15 mouse cellular contexts compared by ENCODE assay signal in the genomic region with DNA sequence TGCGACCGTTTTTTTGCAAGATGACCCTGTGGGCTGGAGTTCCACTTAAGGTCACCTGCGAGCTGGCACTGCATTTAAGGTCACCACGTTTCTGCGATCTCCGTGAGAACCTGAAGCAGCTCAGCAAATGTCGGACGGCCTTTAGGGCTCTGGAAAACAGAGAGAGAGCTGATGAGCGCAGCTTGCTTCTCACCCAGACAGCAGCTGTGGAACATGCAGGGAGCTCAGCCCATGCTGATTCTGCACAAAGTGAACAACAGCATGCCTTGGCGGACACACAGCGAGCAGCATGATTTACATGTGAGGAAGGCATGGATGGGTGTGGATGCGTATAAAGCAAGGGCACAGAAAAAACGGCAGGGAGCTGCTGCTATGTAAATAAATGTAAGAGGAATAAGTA. TPM values are rescaled to one million over a fixed set of nuclear protein-coding genes. Genes with fewer than 3 reads are reported as not detected.
DNase-seq lines count a peak whose midpoint lies in the region; ATAC-seq and TF ChIP-seq lines count a peak whose summit lies in the region.
"Had no signal": no experiment of that assay in that cellular context is flagged by ENCODE, and none has a peak within 500 bp of the region (broad histone marks: within the 10 kb centered on the region; RNA-seq: fewer than 3 reads in every experiment).

No protein-coding gene starts in this region.

- no peaks in the 10 kb centered on the region for H3K9me3 ChIP-seq in liver, postnatal 0 days (ENCODE audit: low read length)
- H3K9me3 ChIP-seq in liver, embryonic 12.5 days (replicated peaks), result no peaks in the 10 kb centered on the region
- H3K9me3 ChIP-seq in kidney, embryonic 14.5 days (ENCODE audit: control insufficient read depth, low read length), result no peaks in the 10 kb centered on the region
- H3K9me3 ChIP-seq: forebrain, embryonic 15.5 days; limb, embryonic 13.5 days had no signal

- no peak for TF ChIP-seq EP300 in liver, postnatal 0 days (IDR thresholded peaks at IDR 0.05; ENCODE audit: low read depth)

- TF ChIP-seq CTCF in liver, postnatal 0 days (IDR thresholded peaks at IDR 0.05; ENCODE audit: low read depth), result no peak

- no peaks in the 10 kb centered on the region for H3K27me3 ChIP-seq in liver, postnatal 0 days (ENCODE audit: insufficient read depth, low read length)
- H3K27me3 ChIP-seq in liver, embryonic 12.5 days (replicated peaks), result no peaks in the 10 kb centered on the region
- no peaks in the 10 kb centered on the region for H3K27me3 ChIP-seq in kidney, embryonic 14.5 days (ENCODE audit: control insufficient read depth, insufficient read depth, low read length)
- H3K27me3 ChIP-seq: embryonic facial prominence, embryonic 13.5 days; forebrain, embryonic 15.5 days; limb, embryonic 13.5 days had no signal

- no peaks in the 10 kb centered on the region for H3K4me1 ChIP-seq in liver, postnatal 0 days (ENCODE audit: insufficient read depth)
- no peaks in the 10 kb centered on the region for H3K4me1 ChIP-seq in liver, embryonic 12.5 days
- no peaks in the 10 kb centered on the region for H3K4me1 ChIP-seq in kidney, embryonic 14.5 days (ENCODE audit: control insufficient read depth, insufficient read depth, low read length)

- 62% methylated on average over 13 of the region's 13 CpGs for WGBS in liver, postnatal 0 days (ENCODE audit: insufficient replicate concordance)
- 77% methylated on average over 13 of the region's 13 CpGs for WGBS in liver, embryonic 12.5 days (ENCODE audit: insufficient replicate concordance)
- 67% methylated on average over 13 of the region's 13 CpGs for WGBS in kidney, embryonic 14.5 days

- no peak for DNase-seq in liver, postnatal 0 days
- peak; percentile 10 to 59 for DNase-seq in frontal cortex, postnatal 36 days (ENCODE audit: low spot score in 2 of 2)
- DNase-seq in layer of hippocampus, postnatal 10 days (ENCODE audit: low spot score in 2 of 2), result peak; percentile 24 to 47
- DNase-seq in right cerebral cortex, adult 2 months (ENCODE audit: low spot score in 2 of 2), result peak; percentile 23 to 47
- DNase-seq in adrenal gland, adult (ENCODE audit: inconsistent age in 2 of 2, low spot score in 1 of 2), result no peak
- DNase-seq in adrenal gland, postnatal 4 days (ENCODE audit: low spot score in 2 of 2), result no peak
- DNase-seq: cerebellum, adult 9-11 months; kidney, adult 8-10 months; midbrain, embryonic 14.5 days had no signal

- H3K27ac ChIP-seq in liver, postnatal 0 days (ENCODE audit: low read depth), result no peak overlapping the region
- H3K27ac ChIP-seq in liver, embryonic 12.5 days, result no peak overlapping the region
- H3K27ac ChIP-seq in kidney, embryonic 14.5 days (ENCODE audit: low read depth, low read length), result no peak overlapping the region
- H3K27ac ChIP-seq: embryonic facial prominence, embryonic 13.5 days; forebrain, embryonic 15.5 days; limb, embryonic 13.5 days had no signal

- ATAC-seq in liver, postnatal 0 days, result no peak
- ATAC-seq in liver, embryonic 12.5 days, result no peak
- no peak for ATAC-seq in kidney, embryonic 14.5 days (ENCODE audit: low FRiP score, low TSS enrichment)
- ATAC-seq: forebrain, embryonic 15.5 days; lung, postnatal 0 days had no signal

- peak overlapping the region; percentile 29; the same call in 1 of the 2 replicates for H3K4me2 ChIP-seq in liver, postnatal 0 days (ENCODE audit: low read depth, low read length)
- no peak overlapping the region for H3K4me2 ChIP-seq in liver, embryonic 12.5 days
- no peak overlapping the region for H3K4me2 ChIP-seq in kidney, embryonic 14.5 days (replicated peaks; ENCODE audit: low read depth, low read length)
- H3K4me2 ChIP-seq: embryonic facial prominence, embryonic 13.5 days; forebrain, embryonic 15.5 days; limb, embryonic 13.5 days had no signal

- no peaks in the 10 kb centered on the region for H3K36me3 ChIP-seq in liver, postnatal 0 days (replicated peaks; ENCODE audit: insufficient read depth, low read length)
- H3K36me3 ChIP-seq in liver, embryonic 12.5 days, result no peaks in the 10 kb centered on the region
- no peaks in the 10 kb centered on the region for H3K36me3 ChIP-seq in kidney, embryonic 14.5 days (ENCODE audit: control insufficient read depth, insufficient read depth, low read length)
- H3K36me3 ChIP-seq: embryonic facial prominence, embryonic 13.5 days; forebrain, embryonic 15.5 days; limb, embryonic 13.5 days had no signal

- no peak overlapping the region for H3K4me3 ChIP-seq in liver, postnatal 0 days (ENCODE audit: low read depth, low read length)
- H3K4me3 ChIP-seq in liver, embryonic 12.5 days, result no peak overlapping the region
- no peak overlapping the region for H3K4me3 ChIP-seq in kidney, embryonic 14.5 days (ENCODE audit: low read length)
- H3K4me3 ChIP-seq: embryonic facial prominence, embryonic 13.5 days; forebrain, embryonic 15.5 days; limb, embryonic 13.5 days had no signal

- no peak overlapping the region for H3K9ac ChIP-seq in liver, postnatal 0 days (replicated peaks)
- no peak overlapping the region for H3K9ac ChIP-seq in liver, embryonic 12.5 days
- no peak overlapping the region for H3K9ac ChIP-seq in kidney, embryonic 14.5 days (ENCODE audit: low read depth, low read length)
- H3K9ac ChIP-seq: embryonic facial prominence, embryonic 13.5 days; forebrain, embryonic 15.5 days; limb, embryonic 13.5 days had no signal

RNA-seq across cellular contexts. Expression of a gene that starts 48.9 kb away (rescaled TPM):
- polyA plus RNA-seq in liver, postnatal 0 days (2015; fragmentation: Nextera tagmentation; extraction: Ambion mirVana), result 75.3 and 76.1 TPM in 2 replicates
- polyA plus RNA-seq in liver, embryonic 12.5 days (2016; fragmentation: Nextera tagmentation; extraction: Ambion mirVana), result 1.2 and 2.6 TPM in 2 replicates
- total RNA-seq in layer of hippocampus, postnatal 10 days (2021), result not detected
- 1.4 and 1.9 TPM in 2 replicates for polyA plus RNA-seq in kidney, embryonic 14.5 days (2014; fragmentation: Nextera tagmentation; extraction: Ambion mirVana)
- 1 to 10 TPM; 3.9 to 6.7 TPM for total RNA-seq in adrenal gland, postnatal 4 days (2021)

RNA-seq across cellular contexts. Expression of a gene that starts 52.4 kb away (rescaled TPM):
- polyA plus RNA-seq in liver, postnatal 0 days (2015; fragmentation: Nextera tagmentation; extraction: Ambion mirVana), result not detected in 2 replicates
- polyA plus RNA-seq in liver, embryonic 12.5 days (2016; fragmentation: Nextera tagmentation; extraction: Ambion mirVana), result not detected in 2 replicates
- total RNA-seq in layer of hippocampus, postnatal 10 days (2021), result not detected
- not detected in 2 replicates for polyA plus RNA-seq in kidney, embryonic 14.5 days (2014; fragmentation: Nextera tagmentation; extraction: Ambion mirVana)
- not detected for total RNA-seq in adrenal gland, postnatal 4 days (2021)
- polyA plus RNA-seq: embryonic facial prominence, embryonic 13.5 days; forebrain, embryonic 15.5 days; limb, embryonic 13.5 days; lung, postnatal 0 days had no signal

RNA-seq across cellular contexts. Expression of a gene that starts 56.1 kb away (rescaled TPM):
- 0.27 and 0.32 TPM in 2 replicates for polyA plus RNA-seq in liver, postnatal 0 days (2015; fragmentation: Nextera tagmentation; extraction: Ambion mirVana)
- 0.05 TPM in 1 of 2 replicates, not detected in the other for polyA plus RNA-seq in liver, embryonic 12.5 days (2016; fragmentation: Nextera tagmentation; extraction: Ambion mirVana)
- total RNA-seq in layer of hippocampus, postnatal 10 days (2021), result under 1 TPM in 1 of 2 experiments, not detected in 1; 0.11 TPM
- 0.26 TPM in 1 of 2 replicates, not detected in the other for polyA plus RNA-seq in kidney, embryonic 14.5 days (2014; fragmentation: Nextera tagmentation; extraction: Ambion mirVana)
- under 1 TPM; 0.25 TPM for total RNA-seq in adrenal gland, postnatal 4 days (2021)
- polyA plus RNA-seq: forebrain, embryonic 15.5 days had no signal

Comparison
In these comparisons a context has a peak if more than half of its experiments do, and no peak if none do; other contexts are left out.
1. RNA of a gene that starts 48.9 kb away (polyA plus RNA-seq): 75.3 to 76.1 TPM in liver, postnatal 0 days; 1.4 to 1.9 TPM in kidney, embryonic 14.5 days and 1.2 to 2.6 TPM in liver, embryonic 12.5 days; every median in the first group is over 10 times any median in the second.
2. DNase-seq: peak in frontal cortex, postnatal 36 days (2 of 2), layer of hippocampus, postnatal 10 days (2 of 2) and right cerebral cortex, adult 2 months (2 of 2); none in liver, postnatal 0 days (single experiment), adrenal gland, adult (0 of 2) and adrenal gland, postnatal 4 days (0 of 2).